10 mouse cellular contexts compared by ENCODE assay signal in the genomic region with DNA sequence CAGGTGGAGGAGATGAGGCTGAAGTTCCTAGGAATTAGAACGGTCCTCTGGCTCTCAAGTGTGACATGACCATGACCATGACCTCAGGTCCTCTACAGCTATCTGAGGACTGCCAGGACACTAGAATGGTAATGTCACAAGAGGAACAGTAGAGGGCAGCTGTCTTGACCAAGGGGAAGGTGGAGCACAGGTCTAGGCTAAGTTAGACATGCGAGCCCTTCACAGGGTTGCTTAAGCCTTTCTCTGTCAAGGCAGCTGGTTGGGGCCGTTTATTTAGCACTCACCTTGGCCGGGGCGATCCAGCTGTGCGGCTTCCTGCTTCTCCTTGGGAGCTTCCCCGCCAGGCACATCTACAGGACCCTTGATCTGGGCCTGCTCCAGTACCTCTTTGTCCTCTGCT. TPM values are rescaled to one million over a fixed set of nuclear protein-coding genes. Genes with fewer than 3 reads are reported as not detected.
DNase-seq lines count a peak whose midpoint lies in the region; ATAC-seq and TF ChIP-seq lines count a peak whose summit lies in the region.
"Had no signal": no experiment of that assay in that cellular context is flagged by ENCODE, and none has a peak within 500 bp of the region (broad histone marks: within the 10 kb centered on the region; RNA-seq: fewer than 3 reads in every experiment).

No protein-coding gene starts in this region.

- peak; percentile 33; the same call in 1 of the 2 replicates for TF ChIP-seq CTCF in heart, postnatal 0 days (IDR thresholded peaks at IDR 0.05; ENCODE audit: low read depth)
- peak; percentile 23; the same call in 1 of the 2 replicates for TF ChIP-seq CTCF in bone marrow, adult 2 months (IDR thresholded peaks at IDR 0.05; ENCODE audit: control insufficient read depth, insufficient read depth, low read length)

- intact Hi-C loops in heart, postnatal 14 days (cut with DNase I) = loop anchor here (2.0 to 5.0 kb wide), 3 partner anchors 57 to 312 kb away; no protein-coding TSS in a partner anchor

- TF ChIP-seq EP300 in heart, postnatal 0 days (IDR thresholded peaks at IDR 0.05; ENCODE audit: low read depth) = no peak

- H3K9ac ChIP-seq in heart, postnatal 0 days (replicated peaks; ENCODE audit: low read depth, low read length) = no peak overlapping the region

- H3K9me3 ChIP-seq in heart, postnatal 0 days (replicated peaks; ENCODE audit: control insufficient read depth, low read length) = no peaks in the 10 kb centered on the region
- H3K9me3 ChIP-seq: G1E; megakaryocyte, embryonic 14.5 days had no signal

- DNase-seq in heart, postnatal 0 days (ENCODE audit: low spot score) = no peak
- DNase-seq in heart, postnatal 14 days = no peak
- peak; percentile 11 for DNase-seq in A20 (ENCODE audit: low read depth, low spot score)
- no peak for DNase-seq in layer of hippocampus, postnatal 10 days (ENCODE audit: low spot score in 2 of 2)
- no peak for DNase-seq in kidney, postnatal 36 days

- no peak overlapping the region for H3K4me2 ChIP-seq in heart, postnatal 0 days (ENCODE audit: low read depth, low read length)

- H3K4me3 ChIP-seq in heart, postnatal 0 days (ENCODE audit: low read depth, low read length) = no peak overlapping the region
- no peak overlapping the region for H3K4me3 ChIP-seq in bone marrow, adult 2 months (replicated peaks; ENCODE audit: control insufficient read depth, low read depth, low read length)
- H3K4me3 ChIP-seq: megakaryocyte, embryonic 14.5 days had no signal

- no peak overlapping the region for H3K27ac ChIP-seq in heart, postnatal 0 days (ENCODE audit: low read depth)
- H3K27ac ChIP-seq in bone marrow, adult 2 months (ENCODE audit: control insufficient read depth, insufficient read depth, low read depth, low read length, poor library complexity) = no peak overlapping the region

- H3K4me1 ChIP-seq in heart, postnatal 0 days (ENCODE audit: control insufficient read depth, insufficient read depth) = peaks cover 9% of the 10 kb centered on the region
- no peaks in the 10 kb centered on the region for H3K4me1 ChIP-seq in bone marrow, adult 2 months (ENCODE audit: control insufficient read depth, insufficient read depth, low read length)

- H3K36me3 ChIP-seq in heart, postnatal 0 days (replicated peaks; ENCODE audit: control insufficient read depth, insufficient read depth, low read length) = peaks cover 55% of the 10 kb centered on the region

- no peak for TF ChIP-seq POLR2A in bone marrow, adult 2 months (IDR thresholded peaks at IDR 0.05; ENCODE audit: borderline replicate concordance, control insufficient read depth, low read depth, low read length)

- no peaks in the 10 kb centered on the region for H3K27me3 ChIP-seq in heart, postnatal 0 days (ENCODE audit: control insufficient read depth, insufficient read depth, low read length)
- H3K27me3 ChIP-seq: megakaryocyte, embryonic 14.5 days had no signal

- 71% methylated on average over 7 of the region's 7 CpGs for WGBS in heart, postnatal 0 days
- 78% methylated on average over 7 of the region's 7 CpGs for WGBS in bone marrow, adult 2 months

- no peak for ATAC-seq in heart, postnatal 0 days (ENCODE audit: insufficient read depth, low read depth)
- 0 out of 2 replicates have a peak, but pooled peaks have one; percentile 14 for ATAC-seq in megakaryocyte, adult 5-6 weeks (ENCODE audit: poor library complexity, severe bottlenecking)
- ATAC-seq in monocyte, adult 5-6 weeks (replicated peaks; ENCODE audit: insufficient number of reproducible peaks, low FRiP score, low TSS enrichment, poor library complexity, severe bottlenecking) = no peak

RNA-seq across cellular contexts. Expression of a gene that starts 11.8 kb away (rescaled TPM):
- 52.7 and 84.8 TPM in 2 replicates for total RNA-seq in heart, postnatal 0 days (2014; rRNA removed; ENCODE audit: low replicate concordance)
- 118 and 132 TPM in 2 replicates for polyA plus RNA-seq in heart, postnatal 0 days (2015; fragmentation: Nextera tagmentation; extraction: Ambion mirVana)
- 10 to 100 TPM; 55.4 to 59.2 TPM for total RNA-seq in heart, postnatal 14 days (2021)
- 27.6 and 30.1 TPM in 2 replicates for polyA plus RNA-seq in bone marrow, adult 2 months (2011; ENCODE audit: insufficient read depth, insufficient read length, low replicate concordance, missing spikeins)
- total RNA-seq in megakaryocyte, adult 5-6 weeks (2015) = 9.6 and 21.6 TPM in 2 replicates
- total RNA-seq in megakaryocyte, adult 5-6 weeks (2017) = 11.7 and 16.2 TPM in 2 replicates
- 10 to 100 TPM; 36.4 to 37.3 TPM for total RNA-seq in layer of hippocampus, postnatal 10 days (2021)
- 21.0 to 40.3 TPM (median 25.7 TPM) in 3 replicates for total RNA-seq in monocyte, adult 5-6 weeks (2017)

RNA-seq across cellular contexts. Expression of a gene that starts 12.0 kb away (rescaled TPM):
- 16.4 and 20.4 TPM in 2 replicates for total RNA-seq in heart, postnatal 0 days (2014; rRNA removed; ENCODE audit: low replicate concordance)
- polyA plus RNA-seq in heart, postnatal 0 days (2015; fragmentation: Nextera tagmentation; extraction: Ambion mirVana) = 8.6 and 8.7 TPM in 2 replicates
- 1 to 10 TPM; 9.6 to 10.0 TPM for total RNA-seq in heart, postnatal 14 days (2021)
- 8.6 and 24.6 TPM in 2 replicates for polyA plus RNA-seq in bone marrow, adult 2 months (2011; ENCODE audit: insufficient read depth, insufficient read length, low replicate concordance, missing spikeins)
- total RNA-seq in megakaryocyte, adult 5-6 weeks (2015) = 13.4 and 14.3 TPM in 2 replicates
- 14.8 and 18.8 TPM in 2 replicates for total RNA-seq in megakaryocyte, adult 5-6 weeks (2017)
- 10 to 100 TPM; 19.3 to 19.7 TPM for total RNA-seq in layer of hippocampus, postnatal 10 days (2021)
- total RNA-seq in monocyte, adult 5-6 weeks (2017) = 13.9 to 20.6 TPM (median 17.0 TPM) in 3 replicates

RNA-seq across cellular contexts. Expression of a gene that starts 23.9 kb away (rescaled TPM):
- total RNA-seq in heart, postnatal 0 days (2014; rRNA removed; ENCODE audit: low replicate concordance) = 3.8 and 8.5 TPM in 2 replicates
- polyA plus RNA-seq in heart, postnatal 0 days (2015; fragmentation: Nextera tagmentation; extraction: Ambion mirVana) = 6.8 and 8.2 TPM in 2 replicates
- 1 to 10 TPM; 9.1 to 9.6 TPM for total RNA-seq in heart, postnatal 14 days (2021)
- polyA plus RNA-seq in bone marrow, adult 2 months (2011; ENCODE audit: insufficient read depth, insufficient read length, low replicate concordance, missing spikeins) = 14.3 and 19.8 TPM in 2 replicates
- 5.2 and 5.8 TPM in 2 replicates for total RNA-seq in megakaryocyte, adult 5-6 weeks (2015)
- 9.3 and 16.3 TPM in 2 replicates for total RNA-seq in megakaryocyte, adult 5-6 weeks (2017)
- total RNA-seq in layer of hippocampus, postnatal 10 days (2021) = 10 to 100 TPM; 44.3 to 53.4 TPM
- total RNA-seq in monocyte, adult 5-6 weeks (2017) = 2.9 to 9.1 TPM (median 8.3 TPM) in 3 replicates

RNA-seq across cellular contexts. Expression of a gene that starts 40.6 kb away (rescaled TPM):
- total RNA-seq in heart, postnatal 0 days (2014; rRNA removed; ENCODE audit: low replicate concordance) = 113 and 139 TPM in 2 replicates
- polyA plus RNA-seq in heart, postnatal 0 days (2015; fragmentation: Nextera tagmentation; extraction: Ambion mirVana) = 56.2 and 65.9 TPM in 2 replicates
- 10 to 100 TPM; 78.7 to 83.5 TPM for total RNA-seq in heart, postnatal 14 days (2021)
- 23.3 and 37.7 TPM in 2 replicates for polyA plus RNA-seq in bone marrow, adult 2 months (2011; ENCODE audit: insufficient read depth, insufficient read length, low replicate concordance, missing spikeins)
- total RNA-seq in megakaryocyte, adult 5-6 weeks (2015) = 23.4 and 27.7 TPM in 2 replicates
- total RNA-seq in megakaryocyte, adult 5-6 weeks (2017) = 31.9 and 32.6 TPM in 2 replicates
- 100 to 1,000 TPM; 107 to 123 TPM for total RNA-seq in layer of hippocampus, postnatal 10 days (2021)
- total RNA-seq in monocyte, adult 5-6 weeks (2017) = 40.6 to 56.4 TPM (median 42.9 TPM) in 3 replicates
